Mouse (Mus musculus): ENCODE measurements around the gene Tceal7. TPM values are rescaled to one million over a fixed set of nuclear protein-coding genes. Genes with fewer than 3 reads are reported as not detected.

Gene Tceal7
- polyA plus RNA-seq (2012; rRNA removed) = 0.09 and 0.30 TPM in 2 replicates

GRCm38 (mm10) chrX:136214729-136215677 is at the start of gene Tceal7, which contains the start of gene Bex1:
Tceal7 (plus strand) TSS chrX:136214779.
Bex1 (minus strand) TSS chrX:136215513.

GRCm38 (mm10) chrX:136172118-136172551 is 42.4 kb upstream of the Tceal7 start, which contains the start of gene Tceal8:
Tceal8 (minus strand) TSS chrX:136172342.

GRCm38 (mm10) chrX:136203664-136204066 is 10.9 kb upstream of the Tceal7 start, which contains the start of gene Tceal5:
Tceal5 (minus strand) TSS chrX:136203876.

GRCm38 (mm10) chrX:136244574-136245229 is 30.1 kb downstream of the Tceal7 start, which contains the start of gene Tceal9:
Tceal9 (plus strand) TSS chrX:136245079.

GRCm38 (mm10) chrX:136269743-136270392 is 55.3 kb downstream of the Tceal7 start, which contains the start of gene Bex3:
Bex3 (plus strand) TSS chrX:136270253.

Other genes with a start within 250 kb of the Tceal7 start
- 11.0 and 11.1 TPM in 2 replicates for gene Arxes2, start 221.0 kb upstream of the Tceal7 start, polyA plus RNA-seq (2012; rRNA removed)
- 2.9 and 3.1 TPM in 2 replicates for gene Arxes1, start 181.4 kb upstream of the Tceal7 start, polyA plus RNA-seq (2012; rRNA removed)
- gene Bex2, start 146.5 kb upstream of the Tceal7 start, polyA plus RNA-seq (2012; rRNA removed) = 62.0 and 65.3 TPM in 2 replicates
- gene Nxf3, start 129.5 kb upstream of the Tceal7 start, polyA plus RNA-seq (2012; rRNA removed) = 0.29 and 0.37 TPM in 2 replicates
- gene Bex4, start 75.8 kb upstream of the Tceal7 start, polyA plus RNA-seq (2012; rRNA removed) = 75.6 and 83.5 TPM in 2 replicates
- gene Tceal8, start 42.4 kb upstream of the Tceal7 start, polyA plus RNA-seq (2012; rRNA removed) = 84.2 and 93.2 TPM in 2 replicates
- 29.0 and 35.8 TPM in 2 replicates for gene Tceal5, start 10.9 kb upstream of the Tceal7 start, polyA plus RNA-seq (2012; rRNA removed)
- 153 and 182 TPM in 2 replicates for gene Bex1, start 734 bp downstream of the Tceal7 start, polyA plus RNA-seq (2012; rRNA removed)
- 161 and 162 TPM in 2 replicates for gene Tceal9, start 30.3 kb downstream of the Tceal7 start, polyA plus RNA-seq (2012; rRNA removed)
- 204 and 221 TPM in 2 replicates for gene Bex3, start 55.5 kb downstream of the Tceal7 start, polyA plus RNA-seq (2012; rRNA removed)